Mouse (Mus musculus): ENCODE data around the gene Arhgdia. TPM values are rescaled to one million over a fixed set of nuclear protein-coding genes. Genes with fewer than 3 reads are reported as not detected.
A peak's percentile ranks its signal among the peaks of the same experiment; 100 is the strongest.

Arhgdia gene
- total and polyA plus RNA-seq, 2 experiments: 14.9 to 188 TPM

DNA sequence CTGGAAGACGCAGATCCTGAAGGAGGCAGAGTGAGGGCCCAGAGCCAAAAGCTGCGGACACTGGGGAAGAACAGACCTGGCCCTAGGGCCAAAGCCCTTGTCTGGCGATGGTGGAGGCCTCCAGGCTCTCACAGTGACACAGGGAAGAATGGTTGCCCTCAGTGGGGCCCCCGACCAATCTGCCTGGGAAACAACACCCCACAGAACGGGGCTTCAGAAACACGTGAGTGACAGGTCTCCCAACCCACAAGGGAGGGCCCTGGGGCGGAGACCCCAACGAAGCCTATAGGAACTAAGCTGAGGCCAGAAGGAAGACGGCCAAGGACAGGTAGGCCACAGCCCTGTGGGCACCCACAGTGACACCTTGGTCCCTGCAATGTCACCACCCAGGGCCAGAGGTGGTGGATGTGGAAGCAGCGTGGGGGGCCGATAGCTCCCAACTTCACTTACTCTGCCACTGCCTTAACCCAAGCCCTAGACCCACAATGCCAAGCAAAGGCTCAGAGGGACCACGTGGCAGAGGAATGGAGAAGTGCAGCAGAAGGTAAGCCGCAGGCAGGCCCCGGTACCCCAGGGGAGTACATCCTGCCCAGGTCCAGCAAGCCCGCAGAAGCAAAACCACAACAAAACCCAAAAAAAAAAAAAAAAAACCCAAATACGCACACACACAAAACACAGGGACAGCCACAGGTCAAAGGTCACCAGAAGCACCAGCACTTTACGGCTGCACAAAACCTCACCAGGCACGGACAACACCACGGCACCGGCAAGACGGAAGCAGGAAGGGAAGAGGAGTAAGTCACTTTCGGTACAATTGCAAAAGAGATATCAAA is 46.3 kb upstream of the Arhgdia start:
- peak; percentile 77 for DNase-seq (ENCODE audit: extremely low read depth, low read depth, low spot score)
- WGBS: 41% methylated on average over 22 of the region's 22 CpGs
- H3K4me3 ChIP-seq (ENCODE audit: insufficient read depth, low read depth, low read length): no peak overlapping the region; the same call in 1 of the 2 replicates
- TF ChIP-seq CTCF (IDR thresholded peaks at IDR 0.05; ENCODE audit: low read depth, low read length): no peak
- TF ChIP-seq POLR2A (IDR thresholded peaks at IDR 0.05; ENCODE audit: extremely low read depth, insufficient read depth, low read length): no peak
- H3K4me1 ChIP-seq (ENCODE audit: control insufficient read depth, insufficient read depth, low read length): peaks cover 41% of the 10 kb centered on the region
- peaks cover 8% of the 10 kb centered on the region; the same call in 1 of the 2 replicates for H3K36me3 ChIP-seq (ENCODE audit: control insufficient read depth, insufficient read depth, low read length)
- peak overlapping the region; percentile 48 for H3K9ac ChIP-seq (ENCODE audit: low read depth, low read length)
- no peaks in the 10 kb centered on the region for H3K27me3 ChIP-seq (ENCODE audit: control insufficient read depth, insufficient read depth, low read length)
- peak overlapping the region; percentile 32 for H3K27ac ChIP-seq (replicated peaks; ENCODE audit: insufficient read depth, low read depth, low read length)
- H3K79me2 ChIP-seq (ENCODE audit: control insufficient read depth, insufficient read depth, low read length): peaks cover 11% of the 10 kb centered on the region; the same call in 1 of the 2 replicates

DNA sequence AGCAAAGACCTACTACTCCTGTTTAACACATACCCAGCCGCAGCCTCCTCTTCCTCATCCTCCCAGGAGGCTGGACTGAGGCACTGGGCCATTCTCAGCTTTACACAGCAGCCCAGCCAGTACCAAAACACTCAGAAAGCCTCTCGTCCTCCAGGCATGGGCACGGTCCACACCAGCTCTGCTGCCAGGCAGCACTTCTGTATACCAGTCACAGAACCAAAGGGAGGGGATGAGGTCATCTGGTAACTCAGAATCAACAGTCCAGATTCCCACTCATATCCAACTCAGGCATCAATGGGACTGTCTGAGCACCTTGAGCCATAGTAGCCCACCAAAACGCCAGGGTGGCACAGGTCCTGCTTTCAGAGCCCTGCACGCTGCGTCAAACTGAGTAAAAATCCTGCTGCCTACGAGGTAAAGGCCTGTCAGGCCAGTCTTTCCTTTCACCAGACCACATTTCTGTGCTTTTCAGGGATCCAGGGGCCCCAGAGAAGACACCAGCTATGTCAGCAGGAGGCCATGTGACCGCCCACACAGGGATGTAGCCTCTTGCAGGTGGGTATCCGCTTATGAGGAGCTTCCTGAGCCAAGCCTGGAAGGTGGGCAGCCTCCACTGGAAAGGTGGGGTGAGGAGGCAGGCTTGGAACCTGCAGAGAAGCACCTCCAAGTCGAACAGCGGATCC is 45.5 kb upstream of the Arhgdia start:
- Histone ChIP-seq H3K27me3 (ENCODE audit: control insufficient read depth, insufficient read depth, low read length) (no peaks in the 10 kb centered on the region), H3K4me3 (ENCODE audit: insufficient read depth, low read depth, low read length) (no peak overlapping the region), H3K79me2 (ENCODE audit: control insufficient read depth, insufficient read depth, low read length) (peaks cover 12% of the 10 kb centered on the region; the same call in 1 of the 2 replicates), H3K36me3 (ENCODE audit: control insufficient read depth, insufficient read depth, low read length) (peaks cover 14% of the 10 kb centered on the region; the same call in 1 of the 2 replicates), H3K4me1 (ENCODE audit: control insufficient read depth, insufficient read depth, low read length) (peaks cover 38% of the 10 kb centered on the region), H3K27ac (replicated peaks; ENCODE audit: insufficient read depth, low read depth, low read length) (no peak overlapping the region; the same call in none of the 2 replicates), H3K9ac (ENCODE audit: low read depth, low read length) (peak overlapping the region; percentile 48; the same call in 1 of the 2 replicates)
- WGBS: 75% methylated on average over 11 of the region's 11 CpGs
- DNase-seq (ENCODE audit: extremely low read depth, low read depth, low spot score): no peak
- TF ChIP-seq POLR2A (IDR thresholded peaks at IDR 0.05; ENCODE audit: extremely low read depth, insufficient read depth, low read length) (no peak), CTCF (IDR thresholded peaks at IDR 0.05; ENCODE audit: low read depth, low read length) (no peak)

DNA sequence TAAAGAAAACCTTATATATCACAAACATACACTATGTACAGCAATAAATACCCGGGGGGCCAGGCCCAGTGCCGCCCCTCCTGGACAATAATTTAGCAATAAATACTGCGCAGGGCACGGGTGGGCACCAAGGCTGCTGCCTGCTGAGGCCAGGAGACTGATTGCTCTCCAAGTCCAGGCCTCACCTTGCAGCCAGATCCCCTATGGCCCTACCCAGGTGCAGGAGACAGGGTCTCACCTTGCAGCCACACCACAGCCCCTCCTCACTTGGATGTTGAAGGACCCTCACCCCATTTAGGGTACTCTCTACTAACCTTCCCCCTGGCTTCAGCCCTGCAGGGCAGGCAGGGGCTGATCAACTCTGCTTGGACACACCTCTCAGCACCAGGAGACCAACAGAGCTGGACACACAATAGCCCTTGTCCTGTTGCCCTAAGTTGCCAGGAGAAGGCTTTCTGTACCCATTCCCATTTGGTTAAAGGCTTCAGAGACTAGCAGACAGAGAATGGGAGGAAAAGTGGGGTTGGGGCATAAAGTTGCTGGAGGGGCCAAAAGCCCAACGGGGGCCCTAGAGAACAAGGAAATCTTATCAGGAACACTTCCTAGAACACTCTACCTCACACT is 43.8 kb upstream of the Arhgdia start, which contains the start of gene Sirt7:
Sirt7 (minus strand) TSS at position 89 of the 624 bp plus-strand sequence.
- Histone ChIP-seq H3K79me2 (ENCODE audit: control insufficient read depth, insufficient read depth, low read length) (peaks cover 12% of the 10 kb centered on the region; the same call in 1 of the 2 replicates), H3K4me1 (ENCODE audit: control insufficient read depth, insufficient read depth, low read length) (peaks cover 30% of the 10 kb centered on the region), H3K27me3 (ENCODE audit: control insufficient read depth, insufficient read depth, low read length) (no peaks in the 10 kb centered on the region), H3K9ac (ENCODE audit: low read depth, low read length) (peak within 1 kb of the TSS; percentile 89), H3K4me3 (ENCODE audit: insufficient read depth, low read depth, low read length) (peak within 1 kb of the TSS; percentile 85), H3K27ac (replicated peaks; ENCODE audit: insufficient read depth, low read depth, low read length) (peak within 1 kb of the TSS; percentile 83), H3K36me3 (ENCODE audit: control insufficient read depth, insufficient read depth, low read length) (peaks cover 19% of the 10 kb centered on the region; the same call in 1 of the 2 replicates)
- DNase-seq (ENCODE audit: extremely low read depth, low read depth, low spot score): peak; percentile 39
- 13% methylated on average over 5 of the region's 5 CpGs for WGBS
- TF ChIP-seq POLR2A (IDR thresholded peaks at IDR 0.05; ENCODE audit: extremely low read depth, insufficient read depth, low read length) (no peak), CTCF (IDR thresholded peaks at IDR 0.05; ENCODE audit: low read depth, low read length) (no peak)

DNA sequence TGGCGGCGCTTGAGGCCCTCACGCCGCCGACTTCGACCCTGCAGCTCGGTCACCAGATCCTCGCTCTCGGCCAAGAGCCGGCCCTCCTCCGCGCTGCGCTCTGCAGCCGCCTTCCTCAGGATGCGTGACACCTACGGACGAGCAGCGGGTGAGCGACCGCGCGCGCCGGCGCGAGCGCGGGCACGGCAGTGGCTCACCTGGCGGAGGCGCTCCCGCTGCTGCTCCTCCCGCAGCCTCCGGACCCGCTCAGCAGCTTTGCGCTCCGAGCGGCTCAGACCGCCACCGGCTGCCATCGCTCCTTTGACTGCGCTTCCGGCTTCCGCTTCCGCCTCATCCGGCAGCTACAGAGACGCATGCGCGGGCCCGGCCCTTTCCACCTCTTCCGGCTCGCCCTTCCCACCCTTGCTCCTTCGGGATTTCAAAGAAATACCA is 43.3 kb upstream of the Arhgdia start:
- Histone ChIP-seq H3K36me3 (ENCODE audit: control insufficient read depth, insufficient read depth, low read length) (peaks cover 21% of the 10 kb centered on the region; the same call in 1 of the 2 replicates), H3K79me2 (ENCODE audit: control insufficient read depth, insufficient read depth, low read length) (peaks cover 12% of the 10 kb centered on the region; the same call in 1 of the 2 replicates), H3K4me1 (ENCODE audit: control insufficient read depth, insufficient read depth, low read length) (peaks cover 30% of the 10 kb centered on the region), H3K4me3 (ENCODE audit: insufficient read depth, low read depth, low read length) (peak overlapping the region; percentile 85), H3K27me3 (ENCODE audit: control insufficient read depth, insufficient read depth, low read length) (no peaks in the 10 kb centered on the region), H3K9ac (ENCODE audit: low read depth, low read length) (peak overlapping the region; percentile 89), H3K27ac (replicated peaks; ENCODE audit: insufficient read depth, low read depth, low read length) (peak overlapping the region; percentile 83)
- peak; percentile 67 for DNase-seq (ENCODE audit: extremely low read depth, low read depth, low spot score)
- TF ChIP-seq CTCF (IDR thresholded peaks at IDR 0.05; ENCODE audit: low read depth, low read length) (no peak), POLR2A (IDR thresholded peaks at IDR 0.05; ENCODE audit: extremely low read depth, insufficient read depth, low read length) (peak; percentile 82)
- under 1% methylated on average over 52 of the region's 53 CpGs for whole genome bisulfite sequencing

DNA sequence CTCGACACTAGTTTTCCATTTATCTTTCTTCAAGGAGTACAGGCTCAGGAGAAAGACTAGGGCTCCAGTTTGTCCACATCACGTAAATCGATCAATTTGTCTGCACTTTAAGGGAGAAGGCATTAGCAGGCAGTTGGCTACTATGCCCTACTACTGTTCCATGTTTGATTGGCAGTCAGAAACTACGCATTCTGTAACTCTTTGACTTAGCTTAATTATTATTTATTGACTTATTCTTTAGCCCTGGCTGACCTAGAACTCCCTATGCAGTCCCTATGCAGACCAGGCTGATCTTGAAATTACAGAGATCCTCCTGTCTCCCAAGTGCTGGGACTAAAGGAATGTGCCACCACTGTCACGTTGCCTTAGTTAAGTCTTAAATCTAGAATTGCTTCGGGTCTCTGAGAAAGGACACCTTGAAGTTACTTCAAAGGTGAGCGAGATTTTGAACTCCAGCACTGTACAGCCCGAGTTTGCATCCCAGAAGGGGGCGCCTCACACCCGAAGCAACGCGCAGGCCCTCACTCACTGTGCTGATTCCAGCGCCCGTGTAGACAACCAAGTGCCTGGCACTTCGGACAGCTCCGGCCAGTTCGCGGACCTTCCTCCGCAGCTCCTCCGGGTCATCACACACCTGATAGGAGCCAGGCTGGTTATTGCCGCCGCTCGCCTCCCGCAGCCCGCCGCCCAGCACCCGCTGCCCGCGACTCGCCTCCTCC is 42.7 kb upstream of the Arhgdia start:
- H3K27ac ChIP-seq (replicated peaks; ENCODE audit: insufficient read depth, low read depth, low read length): peak overlapping the region; percentile 83
- WGBS: 3% methylated on average over 30 of the region's 30 CpGs
- TF ChIP-seq CTCF (IDR thresholded peaks at IDR 0.05; ENCODE audit: low read depth, low read length) (peak; percentile 85), POLR2A (IDR thresholded peaks at IDR 0.05; ENCODE audit: extremely low read depth, insufficient read depth, low read length) (no peak)
- DNase-seq (ENCODE audit: extremely low read depth, low read depth, low spot score): peak; percentile 92
- H3K9ac ChIP-seq (ENCODE audit: low read depth, low read length): peak overlapping the region; percentile 89
- peak overlapping the region; percentile 85 for H3K4me3 ChIP-seq (ENCODE audit: insufficient read depth, low read depth, low read length)
- H3K36me3 ChIP-seq (ENCODE audit: control insufficient read depth, insufficient read depth, low read length): peaks cover 21% of the 10 kb centered on the region; the same call in 1 of the 2 replicates
- H3K79me2 ChIP-seq (ENCODE audit: control insufficient read depth, insufficient read depth, low read length): peaks cover 12% of the 10 kb centered on the region; the same call in 1 of the 2 replicates
- H3K27me3 ChIP-seq (ENCODE audit: control insufficient read depth, insufficient read depth, low read length): no peaks in the 10 kb centered on the region
- peaks cover 27% of the 10 kb centered on the region for H3K4me1 ChIP-seq (ENCODE audit: control insufficient read depth, insufficient read depth, low read length)
